ENCODE assay signal across 8 mouse cellular contexts in the genomic region with DNA sequence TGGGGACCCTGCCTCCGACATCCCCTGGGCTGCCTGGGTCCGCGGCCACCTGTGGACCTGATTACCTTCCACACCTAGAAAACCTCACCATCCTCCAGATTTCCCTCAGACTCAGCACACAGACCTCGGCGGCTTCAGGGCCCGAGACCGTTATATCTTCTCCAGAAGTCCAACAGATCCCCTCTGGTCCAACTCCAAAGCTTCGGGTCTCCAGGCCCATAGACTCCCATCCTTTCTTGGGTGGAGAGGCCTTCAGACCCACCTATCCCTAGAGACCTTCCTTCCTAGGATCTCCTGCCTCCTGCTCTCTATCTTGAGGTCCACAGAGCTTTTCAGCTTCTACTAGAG. TPM values are rescaled to one million over a fixed set of nuclear protein-coding genes. Genes with fewer than 3 reads are reported as not detected.
DNase-seq lines count a peak whose midpoint lies in the region; ATAC-seq and TF ChIP-seq lines count a peak whose summit lies in the region.

No protein-coding gene starts in this region.

- H3K36me3 ChIP-seq in heart, embryonic 10.5 days: no peaks in the 10 kb centered on the region
- peaks cover 0 to 18% of the 10 kb centered on the region in 2 experiments for H3K36me3 ChIP-seq in CH12.LX (replicated peaks in 1 of 2; ENCODE audit: control insufficient read depth in 1 of 2, insufficient read depth in 1 of 2, low read length in 1 of 2)
- H3K36me3 ChIP-seq in forebrain, embryonic 13.5 days (ENCODE audit: poor library complexity, severe bottlenecking): no peaks in the 10 kb centered on the region
- H3K36me3 ChIP-seq in liver, embryonic 15.5 days (replicated peaks): no peaks in the 10 kb centered on the region

- no peak for TF ChIP-seq EP300 in CH12.LX (IDR thresholded peaks at IDR 0.05; ENCODE audit: low read length)

- TF ChIP-seq CTCF in CH12.LX (conservative IDR thresholded peaks at IDR 0.05 in 1 of 2, IDR thresholded peaks at IDR 0.05 in 1 of 2; ENCODE audit: low read depth in 2 of 2, low read length in 2 of 2): no peak

- no peak for TF ChIP-seq POLR2A in CH12.LX (IDR thresholded peaks at IDR 0.05; ENCODE audit: low read depth, low read length)

- peak overlapping the region; percentile 86 for H3K4me2 ChIP-seq in CH12.LX (ENCODE audit: insufficient read depth, low read depth, poor library complexity, severe bottlenecking)
- peak overlapping the region; percentile 83 for H3K4me2 ChIP-seq in forebrain, embryonic 13.5 days
- H3K4me2 ChIP-seq in liver, embryonic 15.5 days: peak overlapping the region; percentile 88

- peaks cover 22% of the 10 kb centered on the region for H3K27me3 ChIP-seq in heart, embryonic 10.5 days (ENCODE audit: insufficient read depth, poor library complexity, severe bottlenecking)
- H3K27me3 ChIP-seq in CH12.LX (replicated peaks): no peaks in the 10 kb centered on the region
- peaks cover 23% of the 10 kb centered on the region for H3K27me3 ChIP-seq in forebrain, embryonic 13.5 days
- 0 out of 2 replicates have a peak, but pooled peaks cover 6% of the 10 kb centered on the region for H3K27me3 ChIP-seq in liver, embryonic 15.5 days

- H3K9ac ChIP-seq in CH12.LX (ENCODE audit: insufficient read depth, low read depth): peak overlapping the region; percentile 94
- H3K9ac ChIP-seq in forebrain, embryonic 13.5 days: peak overlapping the region; percentile 84
- H3K9ac ChIP-seq in liver, embryonic 15.5 days: peak overlapping the region; percentile 74

- 8% methylated on average over 8 of the region's 8 CpGs for WGBS in heart, embryonic 10.5 days
- 7% methylated on average over 8 of the region's 8 CpGs for WGBS in forebrain, embryonic 13.5 days
- WGBS in liver, embryonic 15.5 days (ENCODE audit: insufficient replicate concordance): 3% methylated on average over 8 of the region's 8 CpGs

- peak overlapping the region; percentile 90 for H3K27ac ChIP-seq in heart, embryonic 10.5 days
- H3K27ac ChIP-seq in CH12.LX (ENCODE audit: insufficient read depth, low read depth): no peak overlapping the region
- no peak overlapping the region for H3K27ac ChIP-seq in forebrain, embryonic 13.5 days
- H3K27ac ChIP-seq in liver, embryonic 15.5 days (replicated peaks): peak overlapping the region; percentile 62

- peak overlapping the region; percentile 78 for H3K4me3 ChIP-seq in heart, embryonic 10.5 days
- peak overlapping the region; percentile 78 to 89 (median 83) for H3K4me3 ChIP-seq in CH12.LX (replicated peaks in 1 of 3; ENCODE audit: low read depth in 2 of 3, low read length in 2 of 3, poor library complexity in 1 of 3)
- H3K4me3 ChIP-seq in forebrain, embryonic 13.5 days: peak overlapping the region; percentile 72
- H3K4me3 ChIP-seq in liver, embryonic 15.5 days (replicated peaks): peak overlapping the region; percentile 73

- TF ChIP-seq RAD21 in CH12.LX (IDR thresholded peaks at IDR 0.05; ENCODE audit: low read depth, low read length): no peak

- dilution Hi-C loops in CH12.LX (cut with MboI; ENCODE audit: extremely low pct_ligation_motif_present, extremely low pct_unique_long_range_greater_than_20kb, low sequenced_read_pairs): no loop called here

- in situ Hi-C loops in CH12.LX (cut with MboI; ENCODE audit: low pct_ligation_motif_present, low pct_unique_long_range_greater_than_20kb, low sequenced_read_pairs): loop anchor here (5.0 kb wide), 1 partner anchor 40 kb away; no protein-coding TSS in a partner anchor

- no peaks in the 10 kb centered on the region for H3K79me2 ChIP-seq in CH12.LX (replicated peaks; ENCODE audit: control insufficient read depth, extremely low read depth, insufficient read depth, poor library complexity, severe bottlenecking)

- H3K9me3 ChIP-seq in heart, embryonic 10.5 days: no peaks in the 10 kb centered on the region
- H3K9me3 ChIP-seq in CH12.LX (replicated peaks; ENCODE audit: low read length): no peaks in the 10 kb centered on the region
- no peaks in the 10 kb centered on the region for H3K9me3 ChIP-seq in forebrain, embryonic 13.5 days (replicated peaks)
- no peaks in the 10 kb centered on the region for H3K9me3 ChIP-seq in liver, embryonic 15.5 days (replicated peaks)

- ATAC-seq in forebrain, embryonic 13.5 days: no peak
- no peak for ATAC-seq in liver, embryonic 15.5 days (ENCODE audit: insufficient read depth)

- peaks cover 32% of the 10 kb centered on the region for H3K4me1 ChIP-seq in heart, embryonic 10.5 days
- H3K4me1 ChIP-seq in CH12.LX (ENCODE audit: control insufficient read depth in 1 of 2, insufficient read depth in 2 of 2): peaks cover 10 to 55% of the 10 kb centered on the region in 2 experiments
- H3K4me1 ChIP-seq in forebrain, embryonic 13.5 days: peaks cover 36% of the 10 kb centered on the region
- H3K4me1 ChIP-seq in liver, embryonic 15.5 days (replicated peaks): peaks cover 27% of the 10 kb centered on the region

- no peak for DNase-seq in heart, embryonic 10.5 days (ENCODE audit: low spot score)
- DNase-seq in heart, adult 8-10 months (ENCODE audit: low spot score): no peak
- DNase-seq in CH12.LX (ENCODE audit: extremely low read depth): no peak
- DNase-seq in urinary bladder, adult 18-20 months (ENCODE audit: low spot score in 2 of 2): no peak
- no peak for DNase-seq in testis, postnatal 10 days (ENCODE audit: low spot score)
- DNase-seq in urinary bladder, postnatal 14 days (ENCODE audit: low spot score): no peak

TF ChIP-seq in CH12.LX, 34 proteins besides CTCF, POLR2A, EP300 and RAD21:
- no peak for TF ChIP-seq CHD1 (IDR thresholded peaks at IDR 0.05; ENCODE audit: low read depth, low read length)
- no peak for TF ChIP-seq KAT2A (IDR thresholded peaks at IDR 0.05; ENCODE audit: insufficient replicate concordance, low read length)
- no peak for TF ChIP-seq ZC3H11A (IDR thresholded peaks at IDR 0.05; ENCODE audit: low read depth, low read length)
- no peak for TF ChIP-seq RCOR1 (conservative IDR thresholded peaks at IDR 0.05; ENCODE audit: low read depth, low read length)
- TF ChIP-seq USF2 (conservative IDR thresholded peaks at IDR 0.05; ENCODE audit: low read depth, low read length): no peak
- TF ChIP-seq ZNF384 (IDR thresholded peaks at IDR 0.05; ENCODE audit: low read depth, low read length): no peak
- no peak for TF ChIP-seq GABPA (IDR thresholded peaks at IDR 0.05; ENCODE audit: insufficient replicate concordance, low read depth, low read length)
- TF ChIP-seq PAX5 (IDR thresholded peaks at IDR 0.05; ENCODE audit: low read length): no peak
- no peak for TF ChIP-seq MAX (IDR thresholded peaks at IDR 0.05; ENCODE audit: low read length)
- no peak for TF ChIP-seq SIN3A (IDR thresholded peaks at IDR 0.05; ENCODE audit: low read length)
- TF ChIP-seq BHLHE40 (IDR thresholded peaks at IDR 0.05; ENCODE audit: low read depth, low read length): no peak
- no peak for TF ChIP-seq MAFK (IDR thresholded peaks at IDR 0.05; ENCODE audit: insufficient replicate concordance, low read length)
- TF ChIP-seq TBP (conservative IDR thresholded peaks at IDR 0.05; ENCODE audit: low read depth, low read length): no peak
- TF ChIP-seq MAZ (IDR thresholded peaks at IDR 0.05; ENCODE audit: low read depth, low read length): no peak
- TF ChIP-seq POLR2AphosphoS2 (IDR thresholded peaks at IDR 0.05; ENCODE audit: low read depth, low read length): no peak
- no peak for TF ChIP-seq ZKSCAN1 (IDR thresholded peaks at IDR 0.05; ENCODE audit: borderline replicate concordance, low read depth, low read length)
- no peak for TF ChIP-seq NELFE (IDR thresholded peaks at IDR 0.05; ENCODE audit: low read depth, low read length)

RNA-seq across cellular contexts. Expression of a gene that starts 8.6 kb away (rescaled TPM):
- 18.0 and 22.6 TPM in 2 replicates for polyA plus RNA-seq in heart, embryonic 10.5 days (2016; fragmentation: Nextera tagmentation; extraction: Ambion mirVana)
- 1 to 10 TPM; 6.1 to 7.7 (median 6.9) TPM for total RNA-seq in heart, adult 8-10 months (2022)
- total RNA-seq in CH12.LX (2012; rRNA removed) (13.1 and 14.1 TPM in 2 replicates), CH12.LX (2014; rRNA removed) (18.2 and 18.4 TPM in 2 replicates)
- polyA plus RNA-seq in CH12.LX (2012; ENCODE audit: insufficient read length, low read depth): 15.0 and 15.5 TPM in 2 replicates
- polyA plus RNA-seq in forebrain, embryonic 13.5 days (2015; fragmentation: Nextera tagmentation; extraction: Ambion mirVana): 20.8 and 24.1 TPM in 2 replicates
- 6.0 and 7.5 TPM in 2 replicates for polyA plus RNA-seq in liver, embryonic 15.5 days (2015; fragmentation: Nextera tagmentation; extraction: Ambion mirVana)

RNA-seq across cellular contexts. Expression of a gene that starts 20.4 kb away (rescaled TPM):
- polyA plus RNA-seq in heart, embryonic 10.5 days (2016; fragmentation: Nextera tagmentation; extraction: Ambion mirVana): 0.24 TPM in 1 of 2 replicates, not detected in the other
- not detected for total RNA-seq in heart, adult 8-10 months (2022)
- total RNA-seq in CH12.LX (2012; rRNA removed) (not detected in 2 replicates), CH12.LX (2014; rRNA removed) (not detected in 2 replicates)
- not detected in 2 replicates for polyA plus RNA-seq in CH12.LX (2012; ENCODE audit: insufficient read length, low read depth)
- 0.15 and 0.59 TPM in 2 replicates for polyA plus RNA-seq in forebrain, embryonic 13.5 days (2015; fragmentation: Nextera tagmentation; extraction: Ambion mirVana)
- polyA plus RNA-seq in liver, embryonic 15.5 days (2015; fragmentation: Nextera tagmentation; extraction: Ambion mirVana): not detected in 2 replicates

RNA-seq across cellular contexts. Expression of a gene that starts 49.0 kb away (rescaled TPM):
- 3.9 and 6.4 TPM in 2 replicates for polyA plus RNA-seq in heart, embryonic 10.5 days (2016; fragmentation: Nextera tagmentation; extraction: Ambion mirVana)
- 10 to 100 TPM; 30.5 to 36.5 (median 33.8) TPM for total RNA-seq in heart, adult 8-10 months (2022)
- total RNA-seq in CH12.LX (2012; rRNA removed) (10.9 and 12.9 TPM in 2 replicates), CH12.LX (2014; rRNA removed) (8.6 and 9.4 TPM in 2 replicates)
- polyA plus RNA-seq in CH12.LX (2012; ENCODE audit: insufficient read length, low read depth): 22.7 and 26.0 TPM in 2 replicates
- polyA plus RNA-seq in forebrain, embryonic 13.5 days (2015; fragmentation: Nextera tagmentation; extraction: Ambion mirVana): 14.1 and 14.7 TPM in 2 replicates
- 2.0 and 3.9 TPM in 2 replicates for polyA plus RNA-seq in liver, embryonic 15.5 days (2015; fragmentation: Nextera tagmentation; extraction: Ambion mirVana)

Comparison
In these comparisons a context has a peak if more than half of its experiments do, and no peak if none do; other contexts are left out.
1. H3K27ac ChIP-seq: peak in heart, embryonic 10.5 days (single experiment) and liver, embryonic 15.5 days (single experiment); none in CH12.LX (single experiment) and forebrain, embryonic 13.5 days (single experiment).
2. Peak in every context shown above with its lines, with median percentiles within 50 percentile points of each other: H3K4me3 ChIP-seq, H3K4me2 ChIP-seq and H3K9ac ChIP-seq.